Mouse (Mus musculus) hindbrain, embryonic 11.5 days (tissue): ENCODE measurements at regions not wholly inside any gene's neighbourhood (a gene's known extent, or its start where the extent isn't known, plus 50 kb on each side); places are given as distances from the start of the nearest gene placed in this dataset.

Experiments used
- ATAC-seq: fragments of 200-750 bp; cut with Nextera tagmentation; 2 replicates; pipeline ENCODE4 v1.8.0; 2017; ENCODE audit warnings: mild to moderate bottlenecking, moderate TSS enrichment, moderate library complexity; ENCODE audit not compliant: low FRiP score
- DNase-seq: peaks from one replicate; pipeline ENCODE4 v3.0.0-alpha.2; 2015; ENCODE audit warnings: low spot score
- H3K27ac ChIP-seq: fragments of 300-500 bp; sonication (generic); 2 replicates; pipeline ENCODE4 v1.5.1; 2014; ENCODE audit warnings: mild to moderate bottlenecking, low read depth, low read length
- H3K27me3 ChIP-seq: fragments of 300-500 bp; sonication (generic); 2 replicates; pipeline ENCODE4 v1.6.1; 2014; ENCODE audit warnings: mild to moderate bottlenecking, low read length, moderate library complexity, mixed read lengths; ENCODE audit not compliant: control insufficient read depth, insufficient read depth
- H3K36me3 ChIP-seq: fragments of 300-500 bp; sonication (generic); 2 replicates; pipeline ENCODE4 v1.6.1; 2014; ENCODE audit warnings: mild to moderate bottlenecking, low read length, moderate library complexity, mixed read lengths; ENCODE audit not compliant: control insufficient read depth, insufficient read depth
- H3K4me1 ChIP-seq: fragments of 300-500 bp; sonication (generic); replicated peaks from 2 replicates; pipeline ENCODE4 v1.6.1; 2014; ENCODE audit warnings: low read length, mixed read lengths; ENCODE audit not compliant: control insufficient read depth, insufficient read depth
- H3K4me2 ChIP-seq: fragments of 300-500 bp; sonication (generic); replicated peaks from 2 replicates; pipeline ENCODE4 v1.6.1; 2014; ENCODE audit warnings: mild to moderate bottlenecking, low read depth, low read length
- H3K4me3 ChIP-seq: fragments of 300-500 bp; sonication (generic); 2 replicates; pipeline ENCODE4 v1.5.1; 2014; ENCODE audit warnings: low read depth, low read length
- H3K9ac ChIP-seq: fragments of 300-500 bp; sonication (generic); 2 replicates; pipeline ENCODE4 v1.6.1; 2014; ENCODE audit warnings: low read depth, low read length
- H3K9me3 ChIP-seq: fragments of 300-500 bp; sonication (generic); 2 replicates; pipeline ENCODE4 v1.6.1; 2016; ENCODE audit warnings: low read length; ENCODE audit not compliant: control insufficient read depth
- WGBS: fragments of 180-500 bp; shearing (Covaris S2); extraction: QIAGEN DNeasy Blood & Tissue Kit; methylation state at CpG from one replicate; pipeline ENCODE4 v1.1.7; 2014; 5-methylcytosine and 5-hydroxymethylcytosine counted together

- H3K9me3 ChIP-seq, result no peaks in the 10 kb centered on the region
- no peaks in the 10 kb centered on the region for H3K4me1 ChIP-seq
- H3K36me3 ChIP-seq, result no peaks in the 10 kb centered on the region
- no peak overlapping the region for H3K4me3 ChIP-seq
- DNase-seq (no peak), ATAC-seq (no peak)
- H3K27me3 ChIP-seq, result no peaks in the 10 kb centered on the region
- H3K27ac ChIP-seq, result no peak overlapping the region
- H3K9ac ChIP-seq, result no peak overlapping the region
- WGBS, result 86% methylated on average over 5 of the region's 5 CpGs
- no peak overlapping the region for H3K4me2 ChIP-seq
These were observed 59.3 kb upstream of the Rgs1 start for GRCm38 (mm10) chr1:144308313-144308712.

- ATAC-seq (no peak), DNase-seq (no peak)
- WGBS, result 92% methylated on average over 2 of the region's 2 CpGs
- Histone ChIP-seq H3K27ac (no peak overlapping the region), H3K27me3 (no peaks in the 10 kb centered on the region), H3K4me2 (no peak overlapping the region), H3K36me3 (no peaks in the 10 kb centered on the region), H3K9me3 (no peaks in the 10 kb centered on the region), H3K4me3 (no peak overlapping the region), H3K4me1 (no peaks in the 10 kb centered on the region), H3K9ac (no peak overlapping the region)
These were observed 58.8 kb upstream of the Rgs1 start for GRCm38 (mm10) chr1:144307854-144308285.

- Histone ChIP-seq H3K4me1 (no peaks in the 10 kb centered on the region), H3K27ac (no peak overlapping the region), H3K9me3 (no peaks in the 10 kb centered on the region), H3K36me3 (no peaks in the 10 kb centered on the region), H3K4me3 (no peak overlapping the region), H3K27me3 (no peaks in the 10 kb centered on the region), H3K9ac (no peak overlapping the region), H3K4me2 (no peak overlapping the region)
- no peak for DNase-seq
- WGBS, result 74% methylated on average over 7 of the region's 7 CpGs
- ATAC-seq, result no peak
These were observed 58.2 kb upstream of the Rgs1 start for GRCm38 (mm10) chr1:144307017-144307853.

- H3K4me3 ChIP-seq, result no peak overlapping the region
- ATAC-seq, result no peak
- H3K36me3 ChIP-seq, result no peaks in the 10 kb centered on the region
- WGBS, result 80% methylated on average over 2 of the region's 2 CpGs
- no peak overlapping the region for H3K27ac ChIP-seq
- DNase-seq, result no peak
- no peak overlapping the region for H3K9ac ChIP-seq
- no peaks in the 10 kb centered on the region for H3K4me1 ChIP-seq
- no peak overlapping the region for H3K4me2 ChIP-seq
- H3K9me3 ChIP-seq, result no peaks in the 10 kb centered on the region
- H3K27me3 ChIP-seq, result no peaks in the 10 kb centered on the region
These were observed 57.2 kb upstream of the Rgs1 start for GRCm38 (mm10) chr1:144306284-144306683.

GRCm38 (mm10) chr1:144300670-144301069 lies 51.6 kb upstream of the Rgs1 start:
- H3K9me3 ChIP-seq, result no peaks in the 10 kb centered on the region
- no peak overlapping the region for H3K4me2 ChIP-seq
- H3K4me1 ChIP-seq, result no peaks in the 10 kb centered on the region
- H3K27me3 ChIP-seq, result no peaks in the 10 kb centered on the region
- no peak overlapping the region for H3K4me3 ChIP-seq
- H3K27ac ChIP-seq, result no peak overlapping the region
- no peaks in the 10 kb centered on the region for H3K36me3 ChIP-seq
- H3K9ac ChIP-seq, result no peak overlapping the region
- 95% methylated on average over 2 of the region's 2 CpGs for WGBS
- ATAC-seq (no peak), DNase-seq (no peak)
